Mouse (Mus musculus): Measurements from ENCODE around the gene Fubp3. TPM values are rescaled to one million over a fixed set of nuclear protein-coding genes. Genes with fewer than 3 reads are reported as not detected.

Gene Fubp3
- 14.3 TPM for total RNA-seq (2023)

DNA sequence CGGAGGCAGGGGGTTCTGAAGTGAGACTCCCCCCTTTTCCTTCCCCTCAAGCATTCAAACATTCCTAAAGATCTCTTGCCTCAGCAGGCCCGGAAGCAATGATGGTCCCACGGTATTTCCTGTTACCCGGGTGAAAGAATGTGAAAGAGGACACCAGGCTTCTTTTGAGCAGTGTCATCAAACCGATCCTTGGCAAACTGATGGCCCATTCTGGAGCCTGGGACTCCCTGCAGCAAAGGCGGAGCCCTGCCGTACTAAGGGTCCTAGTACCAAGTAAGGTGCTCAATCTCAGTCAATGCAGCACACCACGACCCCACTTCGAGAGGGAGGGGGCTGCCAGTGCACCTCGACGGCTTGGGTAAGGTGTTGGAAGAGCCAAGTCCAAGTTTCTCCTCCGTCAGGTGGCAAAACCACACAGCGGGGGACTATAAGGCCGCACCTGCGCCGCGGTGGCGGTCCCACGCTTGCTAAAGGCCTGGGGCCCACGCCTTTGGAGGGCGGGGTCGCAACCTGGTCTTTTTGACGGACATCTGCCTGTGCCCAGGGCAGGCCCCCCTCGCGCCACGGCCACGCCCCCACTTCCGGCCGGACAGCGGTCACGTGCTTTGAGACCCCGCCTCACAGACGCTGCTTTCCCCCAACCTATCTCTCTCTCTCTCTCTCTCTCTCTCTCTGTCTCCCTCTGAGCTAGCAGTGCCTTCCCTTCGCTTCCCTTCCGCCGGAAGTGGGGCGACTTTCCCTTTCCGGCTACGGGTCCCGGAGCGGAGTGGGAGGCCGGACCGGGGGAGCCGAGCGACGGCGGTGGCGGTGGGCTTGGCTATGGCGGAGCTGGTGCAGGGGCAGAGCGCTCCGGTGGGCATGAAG, at the start of gene Fubp3:
Gene Fubp3, plus strand, starts transcription at position 601 of the 864 bp plus-strand sequence.

DNA sequence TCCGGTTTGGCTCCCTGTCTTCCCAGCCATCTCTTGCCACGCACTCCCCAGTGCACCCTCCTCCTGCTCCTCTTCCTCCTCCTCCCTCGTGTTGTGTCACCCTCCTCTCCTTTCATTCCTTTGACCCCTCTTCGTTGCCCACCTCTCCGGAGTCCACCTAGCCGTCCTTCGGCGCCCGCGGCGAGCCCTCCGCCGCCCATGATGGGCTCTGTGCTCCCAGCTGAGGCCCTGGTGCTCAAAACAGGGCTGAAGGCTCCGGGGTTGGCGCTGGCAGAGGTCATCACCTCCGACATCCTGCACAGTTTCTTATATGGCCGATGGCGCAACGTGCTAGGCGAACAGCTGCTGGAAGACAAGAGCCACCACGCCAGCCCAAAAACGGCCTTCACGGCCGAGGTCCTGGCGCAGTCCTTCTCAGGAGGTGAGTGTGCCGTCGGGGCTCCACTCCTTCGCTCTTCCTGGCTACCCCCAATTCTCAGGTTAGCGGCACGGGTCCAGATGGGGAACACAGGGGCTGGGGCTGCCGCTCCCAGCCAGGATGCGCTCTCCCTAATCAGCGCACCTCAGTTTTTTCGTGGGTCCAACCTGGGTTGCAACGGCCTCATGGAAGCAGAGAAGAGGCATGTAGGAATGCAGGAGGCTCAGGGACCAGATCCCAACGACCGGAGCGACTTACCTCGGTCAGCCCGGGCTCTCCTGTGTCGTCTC, 67.6 kb downstream of the Fubp3 start, which contains the start of gene Prdm12:
Gene Prdm12, plus strand, starts transcription at position 137 of the 708 bp plus-strand sequence.

Other genes with a start within 250 kb of the Fubp3 start
- 135 TPM for gene Ass1, start 102.4 kb upstream of the Fubp3 start, total RNA-seq (2023)
- not detected for gene Prdm12, start 67.4 kb downstream of the Fubp3 start, total RNA-seq (2023)
- gene Exosc2, start 98.1 kb downstream of the Fubp3 start, total RNA-seq (2023) = 57.5 TPM
- 80.3 TPM for gene Abl1, start 115.7 kb downstream of the Fubp3 start, total RNA-seq (2023)
- gene Qrfp, start 237.9 kb downstream of the Fubp3 start, total RNA-seq (2023) = 1.9 TPM

Measured in CD4-positive naive resting alpha-beta T cell, adult 76 days (primary cell).